Mouse (Mus musculus) myocyte (in vitro differentiated cells): Measurements from ENCODE around the gene 3300002I08Rik.
"Not testable (repeated sequence)": the region's sequence is repeated elsewhere in the genome, so short reads cannot be mapped to it uniquely, and the experiment has no call there.

ENCODE experiments used
- E2F4 ChIP-seq: IDR thresholded peaks from one replicate; pipeline ENCODE4 v1.6.1; 2011; ENCODE audit warnings: mild to moderate bottlenecking, control low read depth, moderate library complexity; ENCODE audit not compliant: insufficient read depth
- MAX ChIP-seq: IDR thresholded peaks from one replicate; pipeline ENCODE4 v1.6.1; 2011; ENCODE audit warnings: low read depth, mild to moderate bottlenecking, control low read depth
- MYOD1 ChIP-seq, 3 experiments: IDR thresholded peaks; one replicate each; pipeline ENCODE4 v1.6.1; 2011; ENCODE audit warnings: control low read depth in 2 of 3, low read depth in 2 of 3, mild to moderate bottlenecking in 2 of 3, moderate library complexity in 1 of 3; ENCODE audit not compliant: insufficient read length in 2 of 3, control insufficient read depth in 1 of 3
- MYOG ChIP-seq, 3 experiments: IDR thresholded peaks; one replicate each; pipeline ENCODE4 v1.6.1; 2011; ENCODE audit warnings: control low read depth in 2 of 3, low read depth in 2 of 3, mild to moderate bottlenecking in 2 of 3; ENCODE audit not compliant: insufficient read length in 2 of 3, control insufficient read depth in 1 of 3, insufficient read depth in 1 of 3
- POLR2A ChIP-seq: IDR thresholded peaks from one replicate; pipeline ENCODE4 v1.6.1; 2011; ENCODE audit warnings: low read depth, mild to moderate bottlenecking, control low read depth, moderate library complexity; ENCODE audit not compliant: insufficient read length
- POLR2AphosphoS2 ChIP-seq: IDR thresholded peaks from one replicate; pipeline ENCODE4 v1.6.1; 2011; ENCODE audit warnings: low read depth, control low read depth; ENCODE audit not compliant: insufficient read length
- TCF12 ChIP-seq: IDR thresholded peaks from one replicate; pipeline ENCODE4 v1.6.1; 2011; ENCODE audit warnings: mild to moderate bottlenecking, control low read depth; ENCODE audit not compliant: poor library complexity, insufficient read depth, severe bottlenecking
- TCF3 ChIP-seq: IDR thresholded peaks from one replicate; pipeline ENCODE4 v1.6.1; 2011; ENCODE audit warnings: low read depth, control low read depth; ENCODE audit not compliant: insufficient read length
- USF1 ChIP-seq: IDR thresholded peaks from one replicate; pipeline ENCODE4 v1.6.1; 2011; ENCODE audit warnings: low read depth, mild to moderate bottlenecking, control low read depth, moderate library complexity

GRCm38 (mm10) chr2:150412146-150412545 lies 49.6 kb upstream of the 3300002I08Rik start:
- not testable (repeated sequence) for TF ChIP-seq MAX; MYOG (IDR thresholded peaks at IDR 0.05; ENCODE audit: control insufficient read depth in 1 of 3, insufficient read depth in 1 of 3, insufficient read length in 2 of 3, low read depth in 2 of 3); USF1; POLR2A; E2F4; TCF12; TCF3; POLR2AphosphoS2; MYOD1 (IDR thresholded peaks at IDR 0.05; ENCODE audit: control insufficient read depth in 1 of 3, insufficient read length in 2 of 3, low read depth in 2 of 3)
